Mouse (Mus musculus) stomach, postnatal 0 days (tissue): ENCODE data around the gene Gm28539. TPM values are rescaled to one million over a fixed set of nuclear protein-coding genes. Genes with fewer than 3 reads are reported as not detected.

Source experiments
- ATAC-seq: fragments of 200-750 bp; cut with Nextera tagmentation; 2 replicates; pipeline ENCODE4 v1.8.0; 2017; ENCODE audit not compliant: low FRiP score, low TSS enrichment
- DNase-seq: peaks from one replicate; pipeline ENCODE4 v3.0.0-alpha.2; 2016; ENCODE audit warnings: low spot score
- H3K27ac ChIP-seq: fragments of 300-500 bp; sonication (generic); replicated peaks from 2 replicates; pipeline ENCODE4 v1.5.1; 2014; ENCODE audit warnings: mild to moderate bottlenecking, control low read depth
- H3K27me3 ChIP-seq: fragments of 300-500 bp; sonication (generic); 2 replicates; pipeline ENCODE4 v1.6.1; 2014; ENCODE audit warnings: low read length; ENCODE audit not compliant: control insufficient read depth, insufficient read depth
- H3K36me3 ChIP-seq: fragments of 300-500 bp; sonication (generic); 2 replicates; pipeline ENCODE4 v1.6.1; 2014; ENCODE audit warnings: low read length, mixed read lengths; ENCODE audit not compliant: control insufficient read depth, insufficient read depth
- H3K4me1 ChIP-seq: fragments of 300-500 bp; sonication (generic); replicated peaks from 2 replicates; pipeline ENCODE4 v1.6.1; 2014; ENCODE audit warnings: antibody characterized with exemption; ENCODE audit not compliant: control insufficient read depth, insufficient read depth
- H3K4me2 ChIP-seq: fragments of 300-500 bp; sonication (generic); replicated peaks from 2 replicates; pipeline ENCODE4 v1.6.1; 2014; ENCODE audit warnings: low read depth, mild to moderate bottlenecking, control low read depth, moderate library complexity
- H3K4me3 ChIP-seq: fragments of 300-500 bp; sonication (generic); 2 replicates; pipeline ENCODE4 v1.5.1; 2014; ENCODE audit warnings: low read depth, low read length, control low read depth
- H3K9ac ChIP-seq: fragments of 300-500 bp; sonication (generic); 2 replicates; pipeline ENCODE4 v1.6.1; 2014; ENCODE audit warnings: mild to moderate bottlenecking, low read length, control low read depth, mixed read lengths
- H3K9me3 ChIP-seq: fragments of 300-500 bp; sonication (generic); 2 replicates; pipeline ENCODE4 v1.6.1; 2016; ENCODE audit warnings: low read length; ENCODE audit not compliant: control insufficient read depth
- CTCF ChIP-seq: IDR thresholded peaks from 2 replicates; pipeline ENCODE4 v1.5.1; 2016; ENCODE audit warnings: antibody characterized with exemption, low read depth, mild to moderate bottlenecking, moderate library complexity
- EP300 ChIP-seq: optimal IDR thresholded peaks from 2 replicates; pipeline ENCODE3; 2016; ENCODE audit warnings: antibody characterized with exemption
- WGBS: fragments of 180-500 bp; shearing (Covaris S2); extraction: QIAGEN DNeasy Blood & Tissue Kit; methylation state at CpG from one replicate; pipeline ENCODE4 v1.1.7; 2014; 5-methylcytosine and 5-hydroxymethylcytosine counted together
- polyA plus RNA-seq: library from polyadenylated mRNA; unstranded; fragments of >200 nt; fragmentation: Nextera tagmentation; extraction: Ambion mirVana; gene quantifications from 2 replicates; pipeline ENCODE4 v1.2.1, GENCODE M21; 2015

Gm28539 gene
- polyA plus RNA-seq, 1 experiment from 2014 or later, result not detected

DNA sequence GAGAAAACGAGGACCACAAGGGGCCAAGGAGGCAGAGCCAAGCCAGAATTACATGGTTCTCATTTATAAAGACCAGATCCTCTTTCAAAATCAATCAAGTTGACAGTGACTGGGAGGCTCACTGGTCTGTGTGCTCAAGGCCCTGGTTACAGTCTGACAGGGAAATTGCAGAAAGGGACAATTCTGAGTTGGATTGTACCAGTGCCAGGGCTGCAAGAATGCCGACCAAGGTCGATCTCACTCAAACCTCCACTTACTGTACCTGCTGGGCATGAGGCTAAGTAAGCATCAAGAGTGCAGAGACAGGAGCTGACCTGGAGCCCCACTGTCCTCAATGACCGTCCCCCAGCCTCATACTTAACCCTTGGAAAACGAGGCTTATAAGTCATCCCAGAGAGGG is 38.2 kb upstream of the Gm28539 start:
- no peak for DNase-seq
- Histone ChIP-seq H3K27me3 (no peaks in the 10 kb centered on the region), H3K27ac (no peak overlapping the region), H3K4me2 (no peak overlapping the region), H3K9ac (no peak overlapping the region), H3K4me1 (no peaks in the 10 kb centered on the region), H3K36me3 (no peaks in the 10 kb centered on the region; the same call in 1 of the 2 replicates), H3K4me3 (no peak overlapping the region), H3K9me3 (no peaks in the 10 kb centered on the region)
- no peak for ATAC-seq
- 95% methylated on average over 5 of the region's 5 CpGs for WGBS
- TF ChIP-seq CTCF (no peak), EP300 (no peak)

DNA sequence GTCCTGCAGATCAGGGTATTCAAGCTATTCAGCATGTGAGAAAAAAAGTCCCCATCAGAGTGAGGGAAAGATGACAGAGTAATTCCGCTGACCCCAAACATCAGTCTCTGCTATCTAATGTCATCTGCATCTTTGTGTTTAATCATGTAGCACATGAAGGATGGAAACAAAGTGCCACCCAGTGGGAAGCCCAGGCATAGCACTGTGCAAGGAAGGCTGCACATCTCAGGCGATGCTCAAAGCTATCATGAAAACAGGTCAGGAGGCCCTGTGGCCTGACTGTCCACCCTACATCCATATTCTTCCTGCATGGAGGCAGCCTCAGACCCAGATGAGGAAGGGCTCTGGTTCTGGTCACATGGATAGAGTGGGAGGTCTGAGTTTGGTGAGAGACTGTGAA is 37.5 kb upstream of the Gm28539 start:
- H3K4me1 ChIP-seq, result no peaks in the 10 kb centered on the region
- 70% methylated on average over 2 of the region's 2 CpGs for WGBS
- H3K9me3 ChIP-seq, result no peaks in the 10 kb centered on the region
- H3K36me3 ChIP-seq, result no peaks in the 10 kb centered on the region; the same call in 1 of the 2 replicates
- H3K9ac ChIP-seq, result no peak overlapping the region
- ATAC-seq (0 out of 2 replicates have a peak, but pooled peaks have one; percentile 47), DNase-seq (peak; percentile 28)
- no peak overlapping the region for H3K27ac ChIP-seq
- no peaks in the 10 kb centered on the region for H3K27me3 ChIP-seq
- H3K4me3 ChIP-seq, result no peak overlapping the region
- TF ChIP-seq CTCF, result peak; percentile 82
- TF ChIP-seq EP300, result no peak
- H3K4me2 ChIP-seq, result no peak overlapping the region

- H3K4me3 ChIP-seq, result no peak overlapping the region
- no peaks in the 10 kb centered on the region for H3K9me3 ChIP-seq
- H3K4me1 ChIP-seq, result no peaks in the 10 kb centered on the region
- H3K27ac ChIP-seq, result no peak overlapping the region
- no peaks in the 10 kb centered on the region for H3K27me3 ChIP-seq
- TF ChIP-seq EP300 (no peak), CTCF (no peak)
- DNase-seq (no peak), ATAC-seq (no peak)
- WGBS, result 87% methylated on average over 2 of the region's 2 CpGs
- H3K4me2 ChIP-seq, result no peak overlapping the region
- H3K36me3 ChIP-seq, result 0 out of 2 replicates have a peak, but pooled peaks cover 2% of the 10 kb centered on the region
- H3K9ac ChIP-seq, result no peak overlapping the region
Observed at GRCm38 (mm10) chr16:18805746-18806145, 30.6 kb upstream of the Gm28539 start.

- no peak overlapping the region for H3K4me3 ChIP-seq
- H3K4me2 ChIP-seq, result no peak overlapping the region
- no peaks in the 10 kb centered on the region for H3K27me3 ChIP-seq
- 0 out of 2 replicates have a peak, but pooled peaks cover 2% of the 10 kb centered on the region for H3K36me3 ChIP-seq
- H3K4me1 ChIP-seq, result peaks cover 3% of the 10 kb centered on the region; the same call in 1 of the 2 replicates
- no peak for DNase-seq
- no peaks in the 10 kb centered on the region for H3K9me3 ChIP-seq
- WGBS, result 94% methylated on average over 5 of the region's 5 CpGs
- no peak for ATAC-seq
- H3K9ac ChIP-seq, result no peak overlapping the region
- no peak overlapping the region for H3K27ac ChIP-seq
- TF ChIP-seq CTCF (no peak), EP300 (no peak)
Observed at GRCm38 (mm10) chr16:18809001-18809400, 27.4 kb upstream of the Gm28539 start.

DNA sequence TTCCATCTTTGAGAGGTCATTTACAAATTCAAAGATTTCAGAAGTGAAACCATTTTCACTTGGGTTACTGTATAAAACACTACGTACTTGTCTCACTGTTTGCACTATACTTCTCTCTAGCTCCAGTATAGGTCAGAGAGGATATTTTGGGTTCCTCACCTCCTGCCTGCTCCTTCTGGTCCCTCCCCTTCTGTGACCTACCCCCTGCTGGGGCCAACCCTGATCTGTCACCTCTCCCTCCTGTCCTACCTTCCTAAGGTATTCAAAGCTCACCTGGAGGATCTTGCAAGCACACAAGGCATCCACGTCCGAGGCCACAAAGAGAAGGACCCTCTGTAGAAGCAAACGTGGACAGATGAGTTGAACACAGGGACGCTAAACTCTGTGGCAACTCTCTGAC is 25.4 kb upstream of the Gm28539 start:
- Histone ChIP-seq H3K27me3 (no peaks in the 10 kb centered on the region), H3K27ac (no peak overlapping the region), H3K36me3 (peaks cover 2% of the 10 kb centered on the region; the same call in 1 of the 2 replicates), H3K9me3 (no peaks in the 10 kb centered on the region), H3K4me1 (peaks cover 3% of the 10 kb centered on the region; the same call in 1 of the 2 replicates), H3K4me3 (peak overlapping the region; percentile 87), H3K4me2 (peak overlapping the region; percentile 86), H3K9ac (peak overlapping the region; percentile 93)
- TF ChIP-seq CTCF (no peak), EP300 (no peak)
- WGBS, result 5% methylated on average over 5 of the region's 5 CpGs
- DNase-seq (no peak), ATAC-seq (peak; percentile 24)

- Histone ChIP-seq H3K9ac (peak within 1 kb of the TSS; percentile 93), H3K9me3 (no peaks in the 10 kb centered on the region), H3K4me2 (peak within 1 kb of the TSS; percentile 86), H3K27ac (peak within 1 kb of the TSS; percentile 88), H3K4me1 (peaks cover 3% of the 10 kb centered on the region; the same call in 1 of the 2 replicates), H3K36me3 (peaks cover 2% of the 10 kb centered on the region; the same call in 1 of the 2 replicates), H3K4me3 (peak within 1 kb of the TSS; percentile 87), H3K27me3 (no peaks in the 10 kb centered on the region)
- TF ChIP-seq CTCF, result peak; percentile 4; the same call in 1 of the 2 replicates
- peak; percentile 93 for TF ChIP-seq EP300
- DNase-seq, result peak; percentile 91
- ATAC-seq, result peak; percentile 97
- WGBS, result under 1% methylated on average over 42 of the region's 42 CpGs
Observed at GRCm38 (mm10) chr16:18811468-18812384, 24.7 kb upstream of the Gm28539 start, which contains the start of the genes Ufd1 and Cdc45. Ufd1 (plus strand) TSS chr16:18811779. Cdc45 (minus strand) TSS chr16:18811987.
